Mouse (Mus musculus) common myeloid progenitor, adult 5-6 weeks (primary cell): ENCODE data around the gene Akip1. TPM values are rescaled to one million over a fixed set of nuclear protein-coding genes. Genes with fewer than 3 reads are reported as not detected.

Experiments used
- ATAC-seq: replicated peaks from 2 replicates; pipeline ENCODE4 v1.8.0; 2016; ENCODE audit warnings: low read depth, mild to moderate bottlenecking, moderate TSS enrichment, inconsistent platforms; ENCODE audit not compliant: poor library complexity, severe bottlenecking
- total RNA-seq: library from RNA; stranded (forward); fragments of 200-1000, 187-1606 nt; gene quantifications from 2 replicates; pipeline ENCODE4 v1.2.3, GENCODE M21; 2017

The Akip1 gene
- 29.0 and 61.0 TPM in 2 replicates for total RNA-seq

DNA sequence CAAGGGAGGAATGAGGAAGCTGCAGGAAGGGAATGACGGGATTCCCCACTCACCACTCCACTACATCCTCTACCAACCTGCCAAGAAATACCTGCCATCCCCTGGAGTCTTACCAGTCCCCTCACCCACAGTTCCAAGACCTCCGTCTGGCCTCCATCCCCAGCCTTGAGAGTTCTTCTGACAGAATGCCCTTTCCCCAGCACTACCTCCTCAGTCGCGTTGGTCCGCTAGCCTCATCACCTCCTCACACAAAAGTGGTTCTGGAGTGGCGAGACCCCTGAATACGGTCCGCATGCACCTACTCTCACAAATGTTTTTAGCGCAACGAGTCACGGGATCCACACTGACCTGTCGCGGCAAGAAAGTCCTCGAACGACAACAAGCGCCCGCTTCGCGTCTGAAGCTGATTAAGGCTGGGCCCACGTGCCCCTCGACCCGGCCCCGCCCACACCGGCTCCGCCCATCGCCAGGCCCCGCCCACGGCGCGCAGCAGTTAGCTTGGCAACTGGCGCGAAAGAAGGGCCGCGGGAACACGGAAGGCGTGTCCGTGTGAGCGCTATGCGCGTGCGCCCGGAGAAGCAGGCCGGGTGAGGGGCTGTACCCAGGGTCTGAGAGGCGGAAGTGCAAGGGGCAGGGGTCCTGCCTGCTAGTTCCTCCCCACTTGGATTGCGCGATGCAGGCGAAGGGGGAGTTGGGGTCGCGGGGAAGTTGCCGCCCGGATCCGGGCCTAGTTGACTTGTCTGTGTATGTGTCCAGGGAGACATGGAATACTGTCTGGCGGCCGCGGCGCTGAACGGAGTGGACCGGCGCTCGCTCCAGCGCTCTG, at the start of gene Akip1, which contains the start of gene St5:
TSS of gene Akip1 (plus strand) at position 501 of the 826 bp plus-strand sequence.
TSS of gene St5 (minus strand) at position 416 of the 826 bp plus-strand sequence.
- peak; percentile 93 for ATAC-seq

DNA sequence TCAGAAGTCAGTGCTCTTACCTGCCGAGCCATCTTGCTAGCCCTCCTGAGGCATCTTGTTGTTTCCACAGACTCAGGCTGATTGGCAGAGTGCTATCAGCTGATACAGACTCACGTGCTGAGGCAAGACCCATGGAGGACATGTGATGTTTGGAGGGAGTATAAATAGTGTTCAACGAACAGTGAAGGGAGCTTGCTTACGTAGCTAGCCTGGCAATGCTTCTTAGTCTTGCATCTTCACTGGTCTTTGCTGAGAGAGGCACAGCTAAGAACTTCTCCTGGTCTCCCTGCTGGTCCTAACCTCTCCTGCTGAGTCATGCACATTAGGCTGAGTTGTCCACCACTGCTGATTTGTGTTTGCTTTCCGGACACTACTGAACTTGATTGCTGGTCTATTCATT, 48.6 kb upstream of the Akip1 start:
- no peak for ATAC-seq

DNA sequence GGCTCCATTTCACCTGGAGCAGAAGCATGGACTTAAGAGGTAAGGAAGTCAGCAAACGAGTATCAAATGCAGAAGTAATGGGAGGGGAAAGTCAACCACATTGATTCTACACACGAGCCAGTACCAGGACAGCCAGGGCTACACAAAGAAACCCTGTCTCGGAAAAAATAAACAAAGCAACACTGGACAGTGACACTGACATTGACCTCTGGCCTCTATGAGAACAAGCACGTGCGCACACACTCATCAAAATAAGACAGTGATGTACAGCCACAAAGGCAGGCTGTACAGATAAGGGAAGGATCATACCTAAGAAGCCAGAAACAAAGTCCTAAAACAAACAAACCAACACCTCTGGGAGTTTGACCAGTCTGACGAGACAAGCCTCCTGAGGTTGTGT, 45.6 kb upstream of the Akip1 start:
- ATAC-seq, result no peak

DNA sequence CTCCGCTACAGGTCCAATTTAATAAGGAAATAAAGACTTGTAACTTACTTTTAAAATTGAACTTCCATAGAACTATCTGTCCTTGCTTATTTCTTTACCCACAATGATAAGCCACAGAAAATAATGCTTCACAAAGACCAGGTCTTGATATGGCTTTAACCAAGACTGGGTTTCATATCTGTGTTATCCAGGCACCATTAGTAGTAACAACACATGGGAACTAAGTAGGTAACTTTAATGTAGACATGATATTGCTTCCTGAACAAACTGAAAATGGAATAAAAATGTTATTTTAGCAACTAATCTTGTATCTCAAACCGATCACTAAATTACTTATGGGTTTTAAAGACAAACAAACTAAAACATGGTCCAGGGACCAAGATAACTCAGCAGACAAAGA, 44.2 kb upstream of the Akip1 start:
- no peak for ATAC-seq

DNA sequence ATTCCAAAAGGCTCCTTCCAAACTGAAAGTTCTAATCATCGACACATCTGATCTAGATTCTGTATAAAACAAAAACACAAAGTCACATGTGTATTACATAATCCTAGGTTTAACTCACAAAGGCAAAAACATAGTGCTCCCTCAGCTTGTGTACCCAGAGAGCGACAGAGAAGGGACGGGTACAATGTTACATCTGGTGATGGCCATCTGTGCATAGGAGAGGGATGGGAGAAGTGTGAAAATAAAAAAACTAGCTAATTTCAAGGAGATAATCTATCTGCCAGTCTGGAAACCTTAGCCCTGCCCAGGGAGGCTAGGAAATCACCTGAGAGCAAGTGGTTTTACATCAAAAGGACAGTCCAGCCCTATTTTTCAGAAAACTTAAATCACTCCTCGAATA, 40.9 kb upstream of the Akip1 start:
- no peak for ATAC-seq

DNA sequence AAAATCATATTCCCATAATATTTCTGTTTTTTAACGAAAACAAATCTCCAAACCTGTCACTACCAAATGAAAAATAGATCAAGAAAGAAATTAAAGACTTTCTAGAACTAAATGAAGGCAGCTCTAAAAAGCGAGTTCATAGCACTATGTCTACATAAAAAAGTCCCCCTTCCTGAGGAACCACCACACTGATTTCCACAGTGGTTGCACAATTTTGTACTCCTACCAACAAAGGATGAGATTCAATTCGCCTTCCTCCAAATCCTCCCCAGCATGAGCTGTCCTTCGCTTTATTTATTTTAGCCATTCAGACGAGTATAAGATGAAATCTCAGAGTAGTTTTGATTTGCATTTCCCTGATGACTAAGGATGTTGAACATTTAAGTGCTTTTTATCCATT, 36.8 kb upstream of the Akip1 start:
- ATAC-seq, result no peak

DNA sequence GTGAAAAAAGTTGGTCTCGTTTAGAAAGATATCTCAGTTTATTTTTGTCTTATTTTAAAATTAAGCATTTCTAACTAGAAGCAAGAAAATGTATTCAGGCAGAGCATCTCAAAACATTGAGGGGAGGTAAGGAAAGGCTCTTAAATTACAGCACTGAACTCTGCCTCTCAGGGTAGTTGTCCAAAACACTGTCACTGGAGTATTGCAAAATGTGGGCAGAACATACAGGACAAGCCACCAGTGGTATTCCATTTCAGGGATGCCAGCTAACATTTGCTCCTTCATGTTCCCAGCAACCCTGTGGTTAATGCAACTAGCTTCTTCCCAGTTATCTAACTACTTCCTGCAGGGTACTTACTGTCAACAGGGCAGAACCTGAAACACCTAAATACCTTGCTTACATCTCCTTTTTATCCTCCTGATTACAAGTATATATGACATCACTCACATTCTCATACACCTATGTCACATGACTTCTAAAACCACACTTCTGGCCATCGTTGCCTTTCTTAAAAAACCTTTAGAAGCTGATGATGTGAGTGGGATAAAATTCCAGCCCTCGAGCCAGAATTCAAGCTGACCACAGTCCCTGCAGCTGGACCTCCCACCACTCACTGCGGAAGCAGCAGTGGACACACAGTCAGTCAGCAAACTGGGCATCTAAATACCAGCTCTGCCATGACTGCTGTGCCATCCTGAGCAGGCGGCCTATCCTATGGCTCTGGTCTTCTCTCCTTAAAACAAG, 33.9 kb upstream of the Akip1 start:
- ATAC-seq, result no peak

DNA sequence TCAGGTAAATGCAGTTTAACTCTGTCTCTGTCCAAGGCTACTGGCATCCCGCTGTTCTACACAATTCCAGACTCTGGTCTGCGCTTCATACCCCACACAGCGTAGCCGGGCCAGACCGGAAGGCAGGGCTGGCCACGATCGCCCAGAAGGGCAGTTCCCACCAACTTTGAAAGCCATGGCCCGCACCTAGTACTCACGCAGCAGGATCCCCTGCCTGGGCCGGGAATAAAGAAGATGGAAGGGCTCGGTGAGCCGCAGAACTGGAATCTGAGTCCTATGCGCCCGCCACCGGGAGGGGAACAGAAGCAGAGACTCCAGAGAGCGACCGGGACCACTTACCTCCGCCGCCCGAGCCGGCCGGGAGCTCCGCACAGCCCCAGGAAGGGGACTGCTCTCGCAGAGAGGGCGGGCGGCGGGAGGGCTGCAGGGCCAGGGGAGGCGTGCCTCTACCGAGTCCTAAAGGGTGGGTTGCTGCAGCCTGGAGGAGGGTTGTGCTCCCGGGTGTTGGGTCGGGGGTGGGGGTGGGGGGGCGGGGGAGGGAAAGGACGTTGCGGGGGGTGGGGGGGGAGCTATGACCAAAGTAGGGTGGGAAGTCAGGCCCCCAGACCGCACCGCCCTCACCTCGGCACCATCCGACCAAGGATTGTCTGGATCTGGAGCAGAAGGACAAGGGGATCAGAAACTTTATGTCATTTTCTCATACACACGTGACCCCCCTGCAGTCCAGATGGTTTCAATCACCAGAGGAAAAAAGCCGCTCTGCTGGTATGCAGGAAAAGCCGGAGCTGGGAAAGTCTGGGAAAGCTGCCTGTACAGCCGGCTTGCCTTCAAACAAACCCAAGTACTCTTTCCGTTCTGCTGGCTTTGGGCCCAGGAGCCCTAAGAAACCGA, 31.7 kb upstream of the Akip1 start:
- ATAC-seq, result peak; percentile 87

DNA sequence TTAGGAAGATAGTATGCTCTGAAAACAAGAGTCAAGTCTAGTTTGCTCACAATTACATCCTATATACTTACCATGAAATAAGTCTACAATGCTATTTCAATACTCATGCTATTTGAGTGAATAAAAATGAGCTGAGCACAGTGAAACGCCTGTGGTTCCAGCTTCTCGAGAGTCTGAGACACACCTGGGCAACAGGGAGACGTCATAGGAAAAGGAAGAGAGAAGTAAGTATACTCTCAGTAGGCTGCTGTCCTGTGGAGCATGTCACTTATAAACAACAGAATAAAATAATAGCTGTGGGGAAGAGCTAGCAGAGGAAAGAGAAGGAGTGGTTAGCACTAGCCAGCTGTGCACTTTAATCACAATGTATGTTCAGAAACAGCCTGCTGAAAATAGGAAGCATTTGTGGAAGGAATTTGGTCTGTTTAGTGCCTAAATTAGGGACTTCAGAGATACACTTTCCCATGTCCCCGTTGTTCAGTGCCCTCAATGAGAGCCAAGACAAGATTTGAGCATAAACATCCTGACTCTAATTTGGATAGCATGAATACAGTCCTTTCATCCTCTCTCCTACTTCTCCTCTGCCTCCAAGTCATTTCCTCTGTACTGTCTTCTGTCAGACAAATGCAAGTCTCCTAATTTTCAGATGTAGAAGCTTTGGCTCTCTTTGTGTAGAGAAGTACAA, 28.4 kb upstream of the Akip1 start:
- no peak for ATAC-seq

DNA sequence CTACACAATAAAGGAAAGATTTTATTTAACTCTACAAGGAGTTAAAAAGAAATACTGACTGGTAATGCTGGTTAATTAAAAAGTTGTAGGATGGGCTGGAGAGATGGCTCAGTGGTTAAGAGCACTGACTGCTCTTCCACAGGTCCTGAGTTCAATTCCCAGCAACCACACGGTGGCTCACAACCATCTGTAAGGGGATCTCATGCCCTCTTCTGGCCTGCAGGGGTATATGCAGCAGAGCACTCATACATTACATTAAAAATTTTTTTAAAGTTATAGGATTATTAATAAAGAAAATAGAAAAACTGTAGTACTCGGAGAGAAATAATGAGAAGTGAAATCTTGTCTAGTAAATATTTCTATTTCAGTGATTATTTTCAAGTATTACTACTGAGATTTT, 23.2 kb upstream of the Akip1 start:
- no peak for ATAC-seq

DNA sequence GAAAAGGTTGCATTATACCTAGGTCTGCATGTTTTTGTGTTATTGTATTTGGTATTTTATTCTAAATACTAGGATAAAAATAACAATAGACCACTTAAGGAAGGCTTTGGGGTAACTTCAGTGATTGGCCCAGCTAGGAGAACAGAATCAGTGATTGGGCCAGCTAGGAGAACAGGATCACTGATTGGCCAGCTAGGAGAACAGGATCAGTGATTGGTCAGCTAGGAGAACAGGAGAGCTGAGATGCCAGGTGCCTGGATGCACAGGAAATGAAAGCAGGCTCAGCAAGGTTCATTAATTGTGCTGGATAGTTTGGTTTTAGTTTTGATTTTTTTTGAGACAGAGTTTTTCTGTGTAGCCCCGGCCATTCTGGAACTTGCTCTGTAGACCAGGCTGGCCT, 22.6 kb upstream of the Akip1 start:
- ATAC-seq, result no peak

DNA sequence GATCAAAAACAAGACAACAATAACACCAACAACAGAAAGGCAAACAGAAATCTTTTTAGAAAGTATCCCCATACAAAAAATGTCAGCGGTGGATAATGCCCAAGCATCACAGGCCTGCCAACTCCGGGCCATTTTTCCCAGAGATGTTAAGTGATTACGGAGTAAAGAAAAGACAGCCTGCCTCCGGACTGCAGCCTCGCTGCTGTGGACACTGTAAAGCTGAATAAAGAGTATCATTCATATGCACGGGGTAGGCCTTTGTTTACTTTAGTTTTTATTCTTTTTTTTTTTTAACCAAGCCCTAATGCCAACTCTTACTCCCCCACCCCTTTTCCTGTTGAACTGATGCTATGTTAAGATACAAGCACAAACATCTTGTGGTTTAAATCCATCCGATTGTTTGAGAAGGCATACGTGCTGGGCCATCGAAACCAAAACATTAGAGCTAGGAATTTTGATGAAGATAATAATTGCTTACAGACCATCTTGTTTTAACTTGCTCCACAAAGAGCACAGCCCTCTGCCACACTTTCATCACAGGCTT, 16.8 kb upstream of the Akip1 start:
- no peak for ATAC-seq

DNA sequence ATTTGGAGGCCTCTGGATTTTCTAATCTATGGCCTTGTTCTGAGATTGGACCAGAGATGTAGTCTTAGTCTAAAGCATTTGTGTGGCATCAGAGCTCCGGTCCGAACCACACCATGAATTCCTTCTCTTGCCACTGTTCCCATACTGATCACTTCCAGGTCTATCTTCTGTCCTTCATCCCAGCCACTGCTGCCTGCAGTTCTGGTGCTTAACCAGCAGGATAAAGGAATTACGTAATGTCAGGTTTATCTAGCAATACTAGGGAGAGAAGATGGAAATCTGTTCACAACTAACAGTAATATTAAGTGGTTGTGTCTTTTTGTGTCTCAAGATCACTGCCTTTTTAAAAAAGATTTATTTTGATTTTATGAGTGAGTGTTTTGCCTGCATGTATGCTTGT, 13.4 kb upstream of the Akip1 start:
- no peak for ATAC-seq

DNA sequence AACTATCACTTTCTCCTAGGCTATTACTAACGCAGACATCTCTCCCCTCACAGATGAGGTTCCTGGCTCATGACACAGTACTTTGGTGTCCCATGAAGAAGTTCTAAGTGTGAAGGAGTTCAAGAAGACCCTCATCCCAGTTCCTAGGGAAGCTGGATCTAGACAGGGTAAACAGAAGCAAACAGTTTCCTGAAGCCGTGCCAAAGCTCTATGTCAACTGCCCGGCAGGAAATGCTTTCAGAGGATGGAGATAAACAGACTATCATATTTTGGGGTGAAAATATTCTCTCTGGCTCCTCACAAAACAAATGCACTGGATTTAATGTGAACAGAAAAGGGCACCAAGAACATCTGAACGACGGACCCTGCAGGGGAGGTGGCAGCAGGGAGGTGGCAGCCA, 12.5 kb upstream of the Akip1 start:
- no peak for ATAC-seq

DNA sequence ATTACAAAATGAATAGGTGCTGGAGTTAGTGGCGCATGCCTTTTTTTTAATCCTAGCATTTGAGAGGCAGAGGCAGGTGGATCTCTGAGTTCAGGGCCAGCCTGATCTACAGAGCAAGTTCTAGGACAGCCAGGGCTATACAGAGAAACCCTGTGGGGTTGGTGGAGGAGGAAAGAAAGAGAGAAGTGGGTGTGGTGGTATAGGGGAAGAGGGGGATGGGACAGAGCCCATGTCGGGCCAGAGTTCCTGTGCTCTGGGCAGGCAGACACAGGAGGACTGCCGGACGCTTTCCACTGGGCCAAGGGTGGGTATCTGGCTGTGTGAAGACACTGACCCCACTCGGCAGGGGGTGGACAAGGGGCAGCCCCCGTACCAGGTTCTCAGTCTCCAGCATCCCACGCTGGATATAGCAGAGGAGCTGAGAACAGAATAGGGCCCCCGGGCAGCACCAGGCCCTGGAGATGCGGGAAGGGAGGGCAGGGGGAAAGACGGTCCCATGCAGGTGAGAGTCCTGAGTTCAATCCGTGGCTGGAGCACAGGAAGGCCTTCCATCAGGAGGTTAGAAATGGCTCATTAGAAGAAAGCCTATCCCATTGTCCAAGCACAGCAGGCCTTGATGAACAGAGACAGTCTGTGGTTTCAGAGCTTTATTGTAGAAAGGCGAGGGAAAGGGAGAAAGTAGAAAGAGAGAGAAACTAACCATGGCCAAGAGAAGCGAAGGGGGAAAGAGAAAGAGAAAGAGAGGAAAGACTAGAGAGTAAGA, 8.7 kb upstream of the Akip1 start:
- no peak for ATAC-seq

DNA sequence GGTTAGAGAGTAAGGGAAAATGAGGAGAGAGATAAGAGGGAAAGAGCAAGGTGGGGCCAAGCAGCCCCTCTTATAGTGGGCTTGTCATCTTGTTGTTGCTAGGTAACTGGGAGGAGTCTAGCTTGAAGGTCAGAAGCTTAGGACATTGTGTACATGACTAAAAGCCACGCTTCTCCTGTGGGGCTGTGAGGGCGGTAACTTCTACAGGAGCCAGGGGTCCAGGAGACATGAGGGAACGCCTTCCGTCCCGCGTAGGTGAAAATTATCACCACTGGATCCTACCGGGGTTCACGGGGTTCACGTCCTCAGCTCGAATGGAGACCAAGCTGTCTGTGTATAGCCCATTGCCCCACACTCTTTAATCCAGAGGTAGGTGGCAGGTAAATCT, 8.2 kb upstream of the Akip1 start:
- no peak for ATAC-seq

DNA sequence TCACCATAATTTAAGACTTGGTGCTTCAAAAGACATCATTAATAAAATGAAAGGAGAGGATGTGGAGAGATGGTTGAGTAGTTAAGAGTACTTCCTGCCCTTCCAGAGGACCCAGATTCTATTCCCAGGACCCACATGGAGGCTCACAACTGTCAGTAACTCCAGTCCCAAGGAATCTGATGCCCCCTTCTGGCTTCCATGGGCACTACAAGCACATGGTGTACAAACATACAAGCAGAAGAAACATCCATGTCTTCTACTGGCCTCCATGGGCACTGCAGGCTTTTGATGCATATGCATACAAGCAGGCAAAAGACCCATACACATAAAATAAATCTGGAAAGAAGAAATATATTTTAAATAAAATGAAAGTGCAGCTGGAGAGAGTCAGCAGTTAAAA, 3.3 kb upstream of the Akip1 start:
- ATAC-seq, result no peak

DNA sequence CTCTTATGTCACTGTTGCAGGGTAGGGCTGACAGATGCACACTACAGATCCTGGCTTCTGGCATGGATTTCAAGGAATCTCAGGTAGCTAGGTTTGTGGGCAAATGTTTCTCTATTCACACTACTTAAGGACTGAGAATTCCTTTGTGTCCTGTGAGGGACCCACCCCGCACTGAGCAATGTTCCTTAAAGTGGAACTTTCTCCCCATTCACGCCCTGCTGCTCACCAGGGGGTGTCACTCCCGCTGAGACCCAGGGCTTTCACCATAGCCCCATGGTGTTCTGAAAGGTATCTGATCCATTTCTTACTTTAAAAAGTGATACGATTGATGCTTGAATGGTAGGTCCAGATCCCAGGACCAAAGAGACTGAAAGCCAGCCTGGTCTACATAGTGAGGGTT, 769 bp upstream of the Akip1 start:
- ATAC-seq, result no peak

DNA sequence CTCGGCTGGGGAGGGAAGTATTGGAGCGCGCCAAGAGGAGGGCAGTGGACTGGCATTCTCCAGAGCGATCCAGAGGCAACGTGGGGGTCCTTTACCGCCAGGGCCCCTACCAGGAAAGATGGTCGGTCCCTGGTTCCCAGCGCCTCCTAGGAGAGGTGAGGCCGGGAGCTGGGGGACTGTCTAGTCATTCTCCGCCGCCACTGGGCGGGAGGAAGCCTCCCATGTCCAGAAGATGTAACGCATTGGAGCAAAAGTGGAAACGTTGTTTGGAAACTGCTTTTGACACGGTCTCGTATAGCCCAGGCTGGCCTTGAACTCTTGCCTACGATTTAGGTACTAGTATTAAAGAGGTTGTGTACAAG, 507 bp downstream of the Akip1 start:
- ATAC-seq, result no peak
